Mouse (Mus musculus): ENCODE results near the gene Xpnpep2. TPM values are rescaled to one million over a fixed set of nuclear protein-coding genes. Genes with fewer than 3 reads are reported as not detected.

Gene Xpnpep2
- total RNA-seq (2014; fragmentation: Nextera tagmentation), result 1.1 and 1.7 TPM in 2 replicates
- 2.0 and 3.1 TPM in 2 replicates for total RNA-seq (2017)
- 0.25 and 0.39 TPM in 2 replicates for polyA plus RNA-seq (2012)

DNA sequence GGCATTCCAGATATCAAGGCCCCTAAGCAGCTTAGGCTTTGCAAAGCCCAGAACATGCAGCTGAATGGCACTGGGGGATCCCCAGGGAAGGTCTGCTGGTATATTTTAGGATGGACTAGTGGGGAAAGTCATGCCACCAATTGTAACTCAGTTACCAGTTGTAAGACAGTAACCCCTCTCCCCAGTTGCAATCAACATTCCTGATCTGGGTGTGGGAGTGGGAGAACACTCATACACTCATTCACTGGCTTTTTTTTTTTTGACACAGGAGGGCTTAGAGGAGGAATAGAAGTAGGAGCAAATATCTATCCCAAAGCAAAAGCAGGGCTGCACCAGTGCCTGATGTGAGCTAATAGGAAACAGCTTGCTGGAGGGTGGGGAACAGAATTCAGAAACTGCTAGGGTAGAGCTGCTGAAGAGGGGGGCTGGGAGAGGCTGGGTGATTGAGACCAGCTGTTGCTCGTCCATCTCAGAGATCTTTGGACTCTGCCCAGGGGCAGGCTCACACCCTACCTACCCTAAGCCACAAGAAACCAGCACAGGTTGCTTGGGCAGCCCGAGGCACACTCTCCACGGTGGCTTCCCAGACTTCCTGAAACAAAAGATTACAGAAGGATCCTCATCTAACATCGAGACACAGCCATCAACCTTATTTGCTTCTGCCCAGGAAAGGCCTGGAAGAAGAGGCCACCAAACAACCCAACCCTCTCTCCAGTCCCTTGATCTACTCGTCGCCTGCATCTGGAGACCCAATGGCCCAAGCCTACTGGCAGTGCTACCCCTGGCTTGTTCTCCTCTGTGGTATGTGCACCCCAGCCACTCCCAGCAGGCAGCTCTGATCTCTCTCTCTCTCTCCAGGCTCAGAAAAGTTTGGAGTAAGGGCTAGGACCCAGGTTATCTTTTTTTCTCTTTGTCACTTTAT, at the start of gene Xpnpep2:
Xpnpep2 (plus strand) TSS at position 332 of the 922 bp plus-strand sequence.
- TF ChIP-seq CTCF (IDR thresholded peaks at IDR 0.05; ENCODE audit: low read depth, low read length) (no peak), POLR2AphosphoS5 (IDR thresholded peaks at IDR 0.05; ENCODE audit: insufficient replicate concordance, low read depth, low read length) (no peak), GATA2 (IDR thresholded peaks at IDR 0.05; ENCODE audit: borderline replicate concordance, low read depth, low read length) (no peak), GATA1 (IDR thresholded peaks at IDR 0.05; ENCODE audit: borderline replicate concordance, low read length) (no peak), TAL1 (conservative IDR thresholded peaks at IDR 0.05; ENCODE audit: low read depth, low read length) (no peak)
- H3K4me1 ChIP-seq (ENCODE audit: insufficient read depth, low read depth, low read length), result peaks cover 22% of the 10 kb centered on the region
- no peaks in the 10 kb centered on the region for H3K36me3 ChIP-seq (replicated peaks)
- no peaks in the 10 kb centered on the region for H3K27me3 ChIP-seq (ENCODE audit: insufficient read depth, low read length)
- no peak for ATAC-seq (ENCODE audit: extremely low read depth, insufficient number of reproducible peaks, low FRiP score, poor library complexity, severe bottlenecking)
- no peaks in the 10 kb centered on the region for H3K9me3 ChIP-seq (replicated peaks)
- no peak for DNase-seq (ENCODE audit: low spot score)
- H3K4me3 ChIP-seq (ENCODE audit: low read depth, low read length), result no peak within 1 kb of the TSS

DNA sequence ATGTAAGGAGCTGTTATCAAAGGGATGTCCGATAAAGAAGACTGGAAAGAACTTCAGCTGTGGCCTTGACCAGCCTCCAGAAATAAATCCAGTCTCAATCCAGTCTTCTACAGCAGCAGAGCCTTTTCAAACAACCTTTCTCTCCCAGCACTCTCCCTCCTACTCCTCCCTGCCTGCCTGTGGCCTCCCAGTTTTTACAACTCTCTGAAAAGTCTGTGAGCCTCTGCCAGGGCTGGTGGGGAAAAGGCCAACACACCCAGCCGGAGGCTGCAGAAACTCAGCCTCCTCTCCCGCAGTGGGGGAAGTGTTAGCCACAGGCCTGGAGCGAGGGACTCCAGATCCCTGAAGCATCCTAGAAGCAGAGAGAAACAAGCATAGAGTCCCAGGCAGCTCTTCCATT, 46.0 kb upstream of the Xpnpep2 start:
- Histone ChIP-seq H3K4me3 (ENCODE audit: low read depth, low read length) (no peak overlapping the region), H3K4me1 (ENCODE audit: insufficient read depth, low read depth, low read length) (no peaks in the 10 kb centered on the region), H3K27me3 (ENCODE audit: insufficient read depth, low read length) (no peaks in the 10 kb centered on the region), H3K36me3 (replicated peaks) (no peaks in the 10 kb centered on the region), H3K9me3 (replicated peaks) (no peaks in the 10 kb centered on the region)
- ATAC-seq (ENCODE audit: extremely low read depth, insufficient number of reproducible peaks, low FRiP score, poor library complexity, severe bottlenecking), result no peak
- TF ChIP-seq TAL1 (conservative IDR thresholded peaks at IDR 0.05; ENCODE audit: low read depth, low read length), result no peak
- TF ChIP-seq GATA2 (IDR thresholded peaks at IDR 0.05; ENCODE audit: borderline replicate concordance, low read depth, low read length), result no peak
- TF ChIP-seq CTCF (IDR thresholded peaks at IDR 0.05; ENCODE audit: low read depth, low read length), result no peak
- TF ChIP-seq POLR2AphosphoS5 (IDR thresholded peaks at IDR 0.05; ENCODE audit: insufficient replicate concordance, low read depth, low read length), result no peak
- no peak for TF ChIP-seq GATA1 (IDR thresholded peaks at IDR 0.05; ENCODE audit: borderline replicate concordance, low read length)
- DNase-seq (ENCODE audit: low spot score), result no peak

DNA sequence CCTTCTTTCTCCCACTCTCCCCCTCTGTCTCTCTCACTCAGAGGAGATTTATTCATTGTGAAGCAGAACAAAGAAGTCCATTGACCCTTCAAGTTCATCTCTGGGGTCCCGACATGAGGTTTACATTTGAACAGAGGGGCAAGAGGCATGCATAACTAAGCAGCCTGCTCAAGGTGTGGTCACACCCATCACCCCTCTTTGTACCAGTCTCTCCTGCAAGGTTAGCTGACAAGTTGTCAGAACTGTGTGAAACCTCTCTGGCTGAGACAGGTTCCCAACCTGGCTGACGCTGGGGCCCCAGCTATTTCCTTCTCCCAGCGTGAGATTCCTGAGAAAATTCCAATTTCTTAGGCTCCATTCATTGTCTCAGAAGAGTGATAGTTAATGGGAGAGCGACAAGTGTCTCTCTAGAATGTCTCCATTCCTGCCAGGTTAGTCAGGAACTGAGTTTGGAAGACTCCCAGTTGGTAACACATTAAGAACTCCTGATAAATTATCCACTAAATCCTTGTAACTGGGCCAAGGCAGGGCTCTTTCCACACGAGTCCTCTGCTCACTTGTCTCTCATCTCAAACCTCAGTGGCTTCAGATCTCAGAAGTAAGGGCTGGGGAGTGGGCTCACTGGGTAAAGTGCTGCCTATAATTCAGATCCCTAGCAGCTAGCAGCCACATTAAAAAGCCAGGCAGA, 44.2 kb upstream of the Xpnpep2 start:
- H3K9me3 ChIP-seq (replicated peaks), result no peaks in the 10 kb centered on the region
- H3K4me3 ChIP-seq (ENCODE audit: low read depth, low read length), result no peak overlapping the region
- DNase-seq (ENCODE audit: low spot score) (no peak), ATAC-seq (ENCODE audit: extremely low read depth, insufficient number of reproducible peaks, low FRiP score, poor library complexity, severe bottlenecking) (no peak)
- no peaks in the 10 kb centered on the region for H3K36me3 ChIP-seq (replicated peaks)
- no peaks in the 10 kb centered on the region for H3K27me3 ChIP-seq (ENCODE audit: insufficient read depth, low read length)
- H3K4me1 ChIP-seq (ENCODE audit: insufficient read depth, low read depth, low read length), result no peaks in the 10 kb centered on the region
- no peak for TF ChIP-seq TAL1 (conservative IDR thresholded peaks at IDR 0.05; ENCODE audit: low read depth, low read length)
- no peak for TF ChIP-seq CTCF (IDR thresholded peaks at IDR 0.05; ENCODE audit: low read depth, low read length)
- no peak for TF ChIP-seq GATA1 (IDR thresholded peaks at IDR 0.05; ENCODE audit: borderline replicate concordance, low read length)
- TF ChIP-seq GATA2 (IDR thresholded peaks at IDR 0.05; ENCODE audit: borderline replicate concordance, low read depth, low read length), result no peak
- TF ChIP-seq POLR2AphosphoS5 (IDR thresholded peaks at IDR 0.05; ENCODE audit: insufficient replicate concordance, low read depth, low read length), result no peak

DNA sequence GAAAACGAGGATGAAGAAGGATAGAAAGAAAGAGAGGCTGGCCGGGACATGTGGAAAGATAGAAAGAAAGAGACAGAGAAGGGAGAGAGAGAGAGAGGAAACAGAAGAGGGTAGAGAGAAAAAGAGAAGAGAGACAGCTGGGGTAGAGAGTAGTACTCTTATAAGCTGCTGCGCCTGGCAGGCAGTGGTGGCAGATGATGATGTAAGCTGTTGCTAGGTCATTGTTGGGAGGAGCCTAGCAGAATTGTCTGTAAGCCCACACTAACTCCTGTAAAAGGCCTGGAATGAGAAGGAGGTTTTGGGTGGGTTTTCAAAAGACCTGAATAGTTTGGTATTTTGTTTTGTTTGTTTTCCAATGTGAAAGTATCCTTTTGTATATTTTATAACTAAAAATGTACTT, 41.6 kb upstream of the Xpnpep2 start:
- H3K4me1 ChIP-seq (ENCODE audit: insufficient read depth, low read depth, low read length), result no peaks in the 10 kb centered on the region
- no peak for ATAC-seq (ENCODE audit: extremely low read depth, insufficient number of reproducible peaks, low FRiP score, poor library complexity, severe bottlenecking)
- no peak overlapping the region for H3K4me3 ChIP-seq (ENCODE audit: low read depth, low read length)

DNA sequence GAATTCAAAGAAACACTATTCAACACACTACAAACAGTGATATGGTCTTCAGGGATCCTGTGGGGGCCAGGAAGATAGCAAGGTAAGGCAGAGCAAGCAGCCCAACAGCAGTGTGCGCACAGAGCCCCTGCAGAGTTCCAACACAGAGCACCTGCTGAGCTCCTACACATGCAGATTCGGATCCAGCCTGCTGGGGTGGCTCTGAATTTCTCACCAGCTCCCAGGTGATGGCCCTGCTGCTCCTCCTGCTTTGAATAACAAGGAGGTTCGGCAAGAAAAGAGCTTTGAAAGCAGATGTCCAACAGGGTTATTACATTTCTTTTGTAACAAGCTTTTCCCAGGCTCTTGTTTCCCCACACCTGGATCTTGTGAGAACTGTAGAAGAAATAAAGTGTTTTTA, 36.6 kb upstream of the Xpnpep2 start:
- no peak for DNase-seq (ENCODE audit: low spot score)
- no peak for ATAC-seq (ENCODE audit: extremely low read depth, insufficient number of reproducible peaks, low FRiP score, poor library complexity, severe bottlenecking)
- no peaks in the 10 kb centered on the region for H3K27me3 ChIP-seq (ENCODE audit: insufficient read depth, low read length)
- H3K4me1 ChIP-seq (ENCODE audit: insufficient read depth, low read depth, low read length), result no peaks in the 10 kb centered on the region
- no peak overlapping the region for H3K4me3 ChIP-seq (ENCODE audit: low read depth, low read length)
- no peaks in the 10 kb centered on the region for H3K9me3 ChIP-seq (replicated peaks)
- no peaks in the 10 kb centered on the region for H3K36me3 ChIP-seq (replicated peaks)
- TF ChIP-seq POLR2AphosphoS5 (IDR thresholded peaks at IDR 0.05; ENCODE audit: insufficient replicate concordance, low read depth, low read length), result no peak
- no peak for TF ChIP-seq GATA1 (IDR thresholded peaks at IDR 0.05; ENCODE audit: borderline replicate concordance, low read length)
- TF ChIP-seq GATA2 (IDR thresholded peaks at IDR 0.05; ENCODE audit: borderline replicate concordance, low read depth, low read length), result no peak
- no peak for TF ChIP-seq TAL1 (conservative IDR thresholded peaks at IDR 0.05; ENCODE audit: low read depth, low read length)
- no peak for TF ChIP-seq CTCF (IDR thresholded peaks at IDR 0.05; ENCODE audit: low read depth, low read length)

More for the DNA sequence above, 41.6 kb upstream of the Xpnpep2 start:
- H3K27me3 ChIP-seq (ENCODE audit: insufficient read depth, low read length), result no peaks in the 10 kb centered on the region
- no peaks in the 10 kb centered on the region for H3K36me3 ChIP-seq (replicated peaks)
- no peak for TF ChIP-seq CTCF (IDR thresholded peaks at IDR 0.05; ENCODE audit: low read depth, low read length)
- no peak for TF ChIP-seq GATA1 (IDR thresholded peaks at IDR 0.05; ENCODE audit: borderline replicate concordance, low read length)
- TF ChIP-seq TAL1 (conservative IDR thresholded peaks at IDR 0.05; ENCODE audit: low read depth, low read length), result no peak
- TF ChIP-seq GATA2 (IDR thresholded peaks at IDR 0.05; ENCODE audit: borderline replicate concordance, low read depth, low read length), result no peak
- TF ChIP-seq POLR2AphosphoS5 (IDR thresholded peaks at IDR 0.05; ENCODE audit: insufficient replicate concordance, low read depth, low read length), result no peak
- no peak for DNase-seq (ENCODE audit: low spot score)
- H3K9me3 ChIP-seq (replicated peaks), result no peaks in the 10 kb centered on the region

DNA sequence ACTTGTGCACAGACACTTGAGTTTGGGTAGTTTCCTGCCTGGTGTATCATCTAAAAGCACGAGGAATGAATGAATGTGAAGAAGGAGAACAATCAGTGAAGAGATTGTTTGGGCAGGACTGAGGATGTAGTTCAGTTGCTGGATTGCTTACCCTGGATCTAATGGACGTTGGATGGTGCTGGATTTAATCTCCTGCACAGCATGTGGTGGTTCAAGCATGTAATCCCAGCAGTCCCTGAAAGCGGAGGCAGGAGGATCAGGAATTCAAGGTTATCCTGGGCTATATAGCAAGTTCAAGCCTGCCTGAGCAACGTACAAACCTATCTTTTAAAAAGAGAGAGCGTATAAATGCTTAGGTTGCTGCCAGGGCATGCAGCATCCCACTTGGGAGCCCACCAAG, 36.1 kb upstream of the Xpnpep2 start:
- H3K27me3 ChIP-seq (ENCODE audit: insufficient read depth, low read length), result no peaks in the 10 kb centered on the region
- DNase-seq (ENCODE audit: low spot score) (no peak), ATAC-seq (ENCODE audit: extremely low read depth, insufficient number of reproducible peaks, low FRiP score, poor library complexity, severe bottlenecking) (no peak)
- H3K9me3 ChIP-seq (replicated peaks), result no peaks in the 10 kb centered on the region
- H3K4me1 ChIP-seq (ENCODE audit: insufficient read depth, low read depth, low read length), result no peaks in the 10 kb centered on the region
- H3K36me3 ChIP-seq (replicated peaks), result no peaks in the 10 kb centered on the region
- H3K4me3 ChIP-seq (ENCODE audit: low read depth, low read length), result no peak overlapping the region
- TF ChIP-seq POLR2AphosphoS5 (IDR thresholded peaks at IDR 0.05; ENCODE audit: insufficient replicate concordance, low read depth, low read length) (no peak), TAL1 (conservative IDR thresholded peaks at IDR 0.05; ENCODE audit: low read depth, low read length) (no peak), GATA2 (IDR thresholded peaks at IDR 0.05; ENCODE audit: borderline replicate concordance, low read depth, low read length) (no peak), CTCF (IDR thresholded peaks at IDR 0.05; ENCODE audit: low read depth, low read length) (no peak), GATA1 (IDR thresholded peaks at IDR 0.05; ENCODE audit: borderline replicate concordance, low read length) (no peak)

All from G1E (cell line).